Mouse (Mus musculus) liver, postnatal 0 days (tissue): ENCODE data around the gene Ubap1.
A peak's percentile ranks its signal among the peaks of the same experiment; 100 is the strongest.

Source experiments
- CTCF ChIP-seq: sonication (generic); IDR thresholded peaks from 2 replicates; pipeline ENCODE4 v1.5.1; 2016; ENCODE audit warnings: antibody characterized with exemption, low read depth
- EP300 ChIP-seq: IDR thresholded peaks from 2 replicates; pipeline ENCODE4 v1.6.1; 2016; ENCODE audit warnings: antibody characterized with exemption, low read depth, mild to moderate bottlenecking

- TF ChIP-seq CTCF (no peak), EP300 (peak; percentile 60)
These were observed 39.1 kb downstream of the Ubap1 start for GRCm38 (mm10) chr4:41387755-41388469.
